Mouse (Mus musculus): ENCODE results near the gene Kdm6a. TPM values are rescaled to one million over a fixed set of nuclear protein-coding genes. Genes with fewer than 3 reads are reported as not detected.

Kdm6a gene
- total RNA-seq (2021), result 10 to 100 TPM; 27.7 to 51.7 TPM
- long read RNA-seq, experiment 1, full-length matches to known transcripts, result 2 of 7 reads
- long read RNA-seq, experiment 1, partial matches to known transcripts, result 2 of 7 reads
- long read RNA-seq, experiment 1, other reads (novel, unspliced or antisense), result 3 of 7 reads
- long read RNA-seq, experiment 2, full-length matches to known transcripts, result 3 of 13 reads
- long read RNA-seq, experiment 2, partial matches to known transcripts, result 5 of 13 reads
- long read RNA-seq, experiment 2, other reads (novel, unspliced or antisense), result 5 of 13 reads

DNA sequence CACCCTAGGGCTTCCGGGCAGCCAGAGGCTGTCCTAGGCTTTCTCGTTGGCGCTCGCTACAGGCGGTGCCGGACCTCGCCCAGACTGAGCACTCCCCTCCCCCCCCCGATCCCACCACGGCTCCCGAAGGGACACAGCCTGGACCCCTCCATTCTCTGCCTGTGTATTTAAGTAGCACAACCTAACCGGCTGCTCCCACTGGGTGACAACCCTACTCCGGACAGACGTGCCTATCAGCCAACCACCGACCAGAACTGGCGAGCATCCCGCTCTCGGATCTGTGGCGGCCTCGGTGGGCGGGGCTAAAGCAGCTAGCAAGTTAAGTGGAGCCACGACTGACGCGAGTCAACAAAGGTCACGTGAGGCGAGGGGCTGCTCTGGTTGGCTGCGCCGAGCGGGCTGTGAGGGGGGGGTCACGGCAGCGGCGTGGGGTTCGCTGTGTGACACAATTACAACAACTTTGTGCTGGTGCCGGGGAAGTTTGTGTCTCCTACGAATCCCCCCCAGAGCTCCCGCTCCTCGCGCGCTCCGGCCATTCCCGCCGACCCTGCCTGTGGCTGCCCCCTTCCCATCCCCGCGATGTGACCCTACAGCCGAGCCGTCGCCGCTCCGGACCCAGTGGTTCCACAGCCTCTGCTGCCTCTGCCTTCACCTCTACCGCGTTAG lies at the start of gene Kdm6a:
Gene Kdm6a (plus strand): TSS at position 384 of the 666 bp plus-strand sequence.
- DNase-seq, result peak; percentile 96 to 100

DNA sequence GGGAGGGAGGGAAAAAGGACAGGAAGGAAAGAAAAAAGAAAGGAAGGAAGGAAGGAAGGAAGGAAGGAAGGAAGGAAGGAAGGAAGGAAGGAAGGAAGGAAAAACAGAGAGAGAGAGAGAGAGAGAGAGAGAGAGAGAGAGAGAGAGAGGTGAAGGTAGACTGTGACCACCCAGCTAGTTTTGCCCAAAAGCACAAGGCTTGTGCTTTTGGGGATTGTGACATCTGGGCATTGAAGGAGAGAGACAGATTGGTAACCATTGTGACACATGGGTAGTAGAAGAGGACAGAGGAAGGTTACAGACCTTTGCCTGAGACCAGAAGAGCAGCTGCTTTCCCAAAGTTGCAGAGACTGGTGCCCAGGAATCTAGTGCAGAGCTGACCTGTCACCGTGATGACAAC lies 16.8 kb upstream of the Kdm6a start, which contains the start of gene Dusp21:
Gene Dusp21 (plus strand): TSS at position 301 of the 400 bp plus-strand sequence.
- intact Hi-C loops (cut with DNase I), result no loop called here

More for the DNA sequence above, at the start of gene Kdm6a:
- intact Hi-C loops (cut with DNase I), result loop anchor here (5.0 to 10.0 kb wide), 4 partner anchors 75 to 588 kb away; partner anchors contain the start of gene Fundc1

DNA sequence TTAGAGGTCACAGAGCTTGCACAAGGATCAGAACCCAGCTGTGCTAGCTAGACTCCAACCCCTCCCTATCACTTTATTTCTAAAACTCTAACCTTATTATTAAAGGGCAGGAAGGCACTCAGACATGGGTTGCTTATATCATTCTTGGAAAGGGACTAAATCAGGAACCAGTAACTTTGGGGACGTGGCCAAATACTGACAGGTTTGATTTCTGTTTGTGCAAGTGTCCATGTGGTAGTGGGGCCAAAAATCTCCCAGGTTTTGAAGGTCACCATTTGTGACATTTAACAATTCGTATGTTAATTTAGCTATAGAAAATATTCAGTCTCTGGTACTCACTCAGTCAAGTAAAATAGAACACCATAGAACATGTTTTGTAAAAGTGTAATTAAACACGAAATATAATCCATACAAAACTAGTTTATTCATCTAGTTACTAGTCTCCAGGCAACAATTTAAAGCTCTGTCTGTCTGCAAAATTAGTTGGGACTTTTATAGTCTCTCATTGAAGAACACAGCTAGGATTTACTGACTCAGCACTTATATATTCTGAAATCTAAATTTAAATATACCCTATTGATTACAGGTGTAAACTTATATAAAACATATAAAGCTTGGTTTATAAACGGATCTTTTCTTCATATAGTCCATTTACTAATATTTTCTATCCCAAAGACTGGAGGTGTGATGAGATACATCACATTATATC lies 1.5 kb upstream of the Kdm6a start:
- intact Hi-C loops (cut with DNase I), result loop anchor here (5.0 to 10.0 kb wide), 4 partner anchors 76 to 586 kb away; partner anchors contain the start of gene Fundc1
- DNase-seq, result no peak

More for the DNA sequence above, 16.8 kb upstream of the Kdm6a start, which contains the start of gene Dusp21:
- no peak for DNase-seq

DNA sequence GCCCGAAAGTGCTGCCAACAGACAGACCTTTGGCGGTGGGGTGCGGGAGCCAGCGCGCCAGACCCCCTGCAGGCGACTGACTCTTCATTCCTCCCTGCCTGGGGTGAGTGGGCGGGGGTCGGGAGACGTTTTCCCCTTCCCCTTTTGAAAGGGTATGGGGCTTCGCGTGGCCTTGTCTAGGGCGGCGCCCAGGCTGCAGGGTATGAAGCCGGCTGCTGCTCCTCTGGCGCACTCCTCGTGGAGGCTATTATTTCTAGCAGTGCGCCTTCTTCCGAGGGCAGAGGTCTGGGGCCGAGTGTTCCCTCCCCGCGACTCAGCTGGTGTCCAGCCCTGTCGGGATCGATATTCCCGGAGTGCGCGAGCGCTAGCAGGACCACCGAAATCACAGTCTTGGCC lies 581 bp upstream of the Kdm6a start:
- no peak for DNase-seq
- intact Hi-C loops (cut with DNase I), result loop anchor here (5.0 to 10.0 kb wide), 4 partner anchors 76 to 587 kb away; partner anchors contain the start of gene Fundc1

DNA sequence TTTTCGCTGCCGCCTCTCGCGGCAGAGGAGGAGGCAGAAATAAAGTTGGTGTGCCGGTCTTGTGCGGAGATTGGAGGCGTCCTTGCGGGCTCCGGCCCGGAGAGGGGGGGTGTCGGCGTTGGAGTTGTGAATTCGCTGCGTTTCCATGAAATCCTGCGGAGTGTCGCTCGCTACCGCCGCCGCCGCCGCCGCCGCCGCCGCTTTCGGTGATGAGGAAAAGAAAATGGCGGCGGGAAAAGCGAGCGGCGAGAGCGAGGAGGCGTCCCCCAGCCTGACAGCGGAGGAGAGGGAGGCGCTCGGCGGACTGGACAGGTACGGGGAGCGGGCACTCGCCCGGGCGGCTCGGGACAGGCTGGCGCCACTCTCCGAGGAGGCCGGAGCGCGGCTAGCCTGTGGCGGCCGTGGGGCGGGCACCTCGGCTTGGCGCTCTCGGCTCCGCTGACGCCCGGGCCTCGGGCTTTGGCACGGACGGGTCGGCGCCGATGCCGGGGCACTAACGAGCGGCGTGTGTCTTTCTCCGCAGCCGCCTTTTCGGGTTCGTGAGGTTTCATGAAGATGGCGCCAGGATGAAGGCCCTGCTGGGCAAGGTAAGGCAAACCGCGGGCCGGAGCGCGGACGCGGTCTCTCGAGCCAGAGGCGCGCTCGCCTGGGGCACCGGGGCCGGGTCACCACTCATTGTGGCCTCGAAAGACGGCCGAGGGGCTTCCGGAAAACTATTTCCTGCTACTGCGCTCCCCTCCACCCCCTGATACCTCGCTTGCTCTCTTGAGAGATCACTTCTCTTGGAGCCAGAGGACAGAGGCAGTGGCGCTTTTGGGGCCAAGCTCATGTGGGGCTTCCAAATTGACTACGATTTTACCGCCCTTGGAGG lies 721 bp downstream of the Kdm6a start:
- peak; percentile 53 to 71 for DNase-seq
- intact Hi-C loops (cut with DNase I), result loop anchor here (5.0 to 10.0 kb wide), 4 partner anchors 74 to 588 kb away; partner anchors contain the start of gene Fundc1

DNA sequence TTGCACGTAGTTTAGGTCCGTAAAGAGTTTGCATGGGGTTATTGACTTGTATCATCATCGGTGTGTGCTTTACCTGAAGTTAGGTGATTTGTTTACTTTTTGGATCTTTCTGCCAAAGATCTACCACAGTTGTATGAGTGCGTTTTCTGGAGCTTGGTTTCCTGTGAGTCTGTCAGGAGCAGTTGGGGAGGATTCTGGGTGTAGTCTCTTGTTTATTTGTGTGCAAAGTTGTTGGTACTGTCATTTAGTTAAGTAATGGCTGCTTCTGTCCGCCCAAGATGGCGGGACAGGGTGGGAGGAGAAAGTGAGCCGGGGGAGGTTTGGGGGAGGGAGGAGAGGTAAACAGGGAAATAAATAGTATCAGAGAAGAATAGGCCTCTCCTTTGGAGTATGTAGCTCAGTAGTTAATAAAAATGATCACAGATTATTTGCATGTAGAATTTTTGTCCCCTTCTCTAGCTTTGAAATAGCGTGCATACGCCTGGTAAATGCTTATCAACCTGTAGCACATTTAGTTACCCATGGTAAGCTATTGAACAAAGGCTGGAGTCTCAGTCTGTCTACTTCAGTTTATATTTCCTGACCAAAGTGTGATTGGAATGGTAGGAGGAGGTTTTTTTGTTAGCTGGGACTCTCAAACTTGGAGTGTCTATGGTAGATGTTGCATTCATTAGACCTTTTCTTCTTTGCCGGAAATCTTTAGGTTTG lies 1.7 kb downstream of the Kdm6a start:
- intact Hi-C loops (cut with DNase I), result loop anchor here (5.0 to 10.0 kb wide), 4 partner anchors 73 to 589 kb away; partner anchors contain the start of gene Fundc1
- peak; percentile 11 to 35 for DNase-seq

DNA sequence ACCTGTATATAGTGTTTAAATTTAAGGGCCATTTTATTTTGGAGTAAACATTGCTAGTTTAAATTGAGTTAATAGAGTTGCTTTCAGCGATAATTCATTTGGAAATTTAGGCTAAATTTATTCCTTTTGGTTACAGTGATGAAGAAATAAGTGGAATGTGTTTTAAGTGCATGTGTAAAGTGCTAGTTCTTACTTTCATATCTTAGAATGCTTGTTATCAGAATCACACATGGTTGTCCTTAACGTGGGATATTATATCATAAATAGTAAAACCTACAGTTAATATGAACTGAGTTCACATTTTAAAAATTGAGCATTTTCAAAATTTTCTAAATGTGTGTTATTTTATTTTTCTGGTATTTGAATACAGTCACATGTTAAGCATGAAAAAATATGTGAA lies 2.7 kb downstream of the Kdm6a start:
- no peak for DNase-seq
- intact Hi-C loops (cut with DNase I), result loop anchor here (5.0 to 10.0 kb wide), 3 partner anchors 62 to 590 kb away; partner anchors contain the start of gene Fundc1

DNA sequence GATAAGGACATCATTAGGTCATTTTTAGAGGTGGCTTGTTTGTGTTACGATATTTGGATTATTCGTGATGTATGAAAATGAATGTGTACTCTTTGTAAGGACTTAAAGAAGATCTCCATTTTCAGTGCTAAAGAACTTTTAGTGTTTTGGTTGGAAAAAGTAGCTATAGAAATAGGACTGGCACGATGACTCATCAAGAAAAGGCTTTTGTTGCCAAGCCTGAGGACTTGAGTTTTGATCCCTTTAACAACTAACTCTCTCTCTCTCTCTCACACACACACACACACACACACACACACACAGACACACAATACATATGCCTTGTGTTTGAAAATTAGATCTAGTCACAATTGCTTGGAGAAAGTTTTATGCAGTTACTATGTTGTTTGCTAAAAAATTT lies 4.6 kb downstream of the Kdm6a start:
- intact Hi-C loops (cut with DNase I), result loop anchor here (5.0 to 10.0 kb wide), 3 partner anchors 60 to 592 kb away; partner anchors contain the start of gene Fundc1
- no peak for DNase-seq

DNA sequence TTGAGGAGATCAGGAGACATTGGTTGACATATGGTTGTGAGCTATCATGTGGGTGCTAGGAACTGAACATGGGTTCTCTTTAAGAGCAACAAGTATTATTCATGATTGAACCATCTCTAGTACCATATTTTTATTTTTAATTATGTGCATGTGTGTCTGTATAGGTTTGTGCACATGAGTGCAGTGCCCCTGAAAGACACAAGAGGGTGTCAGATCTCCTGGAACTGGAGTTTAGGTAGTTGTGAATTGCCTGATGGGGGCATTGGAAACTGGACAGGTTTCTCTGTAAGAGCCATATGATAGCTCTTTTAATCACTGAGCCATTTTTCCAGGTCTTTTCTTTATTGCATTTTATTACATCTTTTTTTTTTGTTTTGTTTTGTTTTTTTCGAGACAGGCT lies 6.6 kb downstream of the Kdm6a start:
- intact Hi-C loops (cut with DNase I), result loop anchor here (5.0 to 10.0 kb wide), 3 partner anchors 58 to 594 kb away; partner anchors contain the start of gene Fundc1
- DNase-seq, result no peak

DNA sequence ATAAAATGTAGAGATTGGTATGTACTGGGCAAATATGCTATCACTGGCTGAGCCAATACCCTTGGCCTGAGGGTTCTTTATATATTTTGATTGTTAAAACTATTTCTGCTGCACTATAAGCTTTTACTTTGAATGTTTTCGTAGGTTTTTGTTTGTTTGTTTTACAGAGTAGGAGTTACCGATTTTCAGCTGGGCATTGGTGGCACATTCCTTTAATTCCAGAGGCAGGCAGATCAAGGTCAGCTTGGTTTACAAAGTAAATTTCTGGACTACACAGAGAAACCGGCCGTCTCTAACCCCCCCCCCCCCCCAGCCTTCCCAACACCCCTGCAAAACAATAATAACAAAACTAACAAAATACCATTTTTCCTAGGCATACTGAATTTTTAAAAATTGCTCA lies 12.5 kb downstream of the Kdm6a start:
- DNase-seq, result no peak
- intact Hi-C loops (cut with DNase I), result no loop called here

DNA sequence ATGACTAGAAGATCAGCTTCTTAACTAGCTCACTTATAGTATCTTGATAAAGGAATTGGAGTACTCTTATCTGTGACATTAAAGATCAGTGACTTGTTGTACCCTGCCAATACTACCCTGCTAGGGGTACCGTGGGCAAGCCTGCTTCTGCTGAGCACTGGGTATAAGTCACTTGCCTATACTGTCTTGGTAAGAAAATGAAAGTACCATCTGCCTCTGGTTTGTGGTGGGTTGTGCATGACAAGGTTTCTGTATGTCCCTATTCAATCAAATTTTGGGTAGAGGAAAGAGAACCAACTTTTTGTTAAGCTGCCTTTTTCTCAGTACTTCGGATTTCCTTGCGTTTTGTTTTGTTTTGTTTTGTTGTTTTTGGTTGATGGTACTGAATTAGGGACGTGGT lies 15.4 kb downstream of the Kdm6a start:
- DNase-seq, result no peak
- intact Hi-C loops (cut with DNase I), result no loop called here

DNA sequence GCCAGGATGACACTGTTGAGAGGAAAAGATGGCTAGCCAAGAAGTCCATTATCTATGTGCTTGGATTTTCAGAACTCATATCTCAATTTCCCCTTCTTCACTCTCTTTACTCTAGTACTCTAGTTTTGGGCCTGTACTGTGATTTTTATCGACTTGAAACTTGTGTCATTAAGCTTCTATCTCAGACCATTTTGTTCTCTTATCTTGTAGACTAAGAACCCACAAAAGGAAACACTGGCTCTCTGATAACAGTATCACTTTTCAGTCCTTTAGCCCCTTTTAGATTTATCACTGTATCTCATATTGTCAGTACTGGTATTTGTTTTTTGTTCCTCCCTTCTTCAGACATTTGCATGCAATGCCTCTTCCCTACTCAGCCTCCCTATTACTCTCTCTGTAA lies 17.1 kb downstream of the Kdm6a start:
- DNase-seq, result no peak

DNA sequence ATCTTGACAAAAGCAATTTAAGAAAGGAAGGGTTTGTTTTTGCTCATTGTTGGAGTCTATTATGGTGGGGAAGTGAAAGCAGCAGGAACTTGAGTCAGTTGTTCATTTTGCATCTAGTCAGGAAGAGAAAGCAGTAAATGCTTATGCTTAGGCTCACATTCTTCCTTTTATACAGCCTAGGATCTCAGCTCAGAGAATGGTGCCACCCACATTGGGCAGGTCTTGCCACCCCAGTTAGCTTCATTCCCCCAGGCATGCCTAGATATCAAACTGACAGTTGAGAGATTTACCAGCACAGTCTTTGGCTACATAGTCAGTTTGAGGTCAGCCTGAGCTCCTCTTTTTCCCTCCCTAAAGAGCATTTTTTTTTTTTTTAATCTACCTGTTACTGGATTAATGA lies 24.8 kb downstream of the Kdm6a start:
- intact Hi-C loops (cut with DNase I), result no loop called here
- no peak for DNase-seq

More for the DNA sequence above, 17.1 kb downstream of the Kdm6a start:
- intact Hi-C loops (cut with DNase I), result no loop called here

DNA sequence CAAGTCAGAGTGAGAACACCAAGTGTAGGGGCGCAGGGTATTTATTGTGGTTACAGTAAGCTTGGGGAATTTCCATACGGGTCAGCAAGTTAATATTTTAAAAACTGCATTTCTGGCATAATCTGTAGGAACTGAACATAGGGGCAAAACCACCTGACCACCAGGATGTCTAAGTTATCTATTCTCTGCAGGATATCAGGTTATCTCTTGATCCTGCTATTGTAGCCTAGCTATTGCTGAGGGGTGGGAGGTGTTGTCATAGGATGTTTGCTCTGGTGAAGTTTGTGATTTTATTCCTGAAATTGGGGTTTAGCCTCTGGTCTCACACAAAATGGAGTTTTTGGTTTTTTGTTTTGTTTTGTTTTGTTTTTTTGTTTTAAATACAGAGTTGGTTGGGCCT lies 25.9 kb downstream of the Kdm6a start:
- DNase-seq, result no peak
- intact Hi-C loops (cut with DNase I), result no loop called here

DNA sequence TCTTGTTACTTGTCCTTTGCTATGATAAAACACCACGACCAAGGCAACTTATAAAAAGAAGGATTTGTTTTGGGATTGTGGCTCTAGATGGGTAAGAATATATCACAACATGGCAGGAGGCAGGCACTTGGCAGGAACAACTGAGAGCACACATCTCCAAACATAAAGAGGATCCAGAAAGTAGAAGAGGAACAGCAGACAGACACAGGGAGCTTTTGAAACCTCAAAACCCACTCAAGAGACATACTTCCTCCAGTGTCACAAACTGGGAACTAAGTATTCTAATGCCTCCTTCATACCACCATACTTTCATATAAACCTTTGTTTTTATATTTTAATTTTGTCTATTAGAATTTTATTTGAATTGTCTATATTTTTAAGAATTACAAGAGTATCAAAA lies 77.2 kb downstream of the Kdm6a start:
- intact Hi-C loops (cut with DNase I), result loop anchor here (5.0 kb wide), 1 partner anchor 77 kb away; the partner anchor contains the start of gene Kdm6a
- DNase-seq, result no peak

DNA sequence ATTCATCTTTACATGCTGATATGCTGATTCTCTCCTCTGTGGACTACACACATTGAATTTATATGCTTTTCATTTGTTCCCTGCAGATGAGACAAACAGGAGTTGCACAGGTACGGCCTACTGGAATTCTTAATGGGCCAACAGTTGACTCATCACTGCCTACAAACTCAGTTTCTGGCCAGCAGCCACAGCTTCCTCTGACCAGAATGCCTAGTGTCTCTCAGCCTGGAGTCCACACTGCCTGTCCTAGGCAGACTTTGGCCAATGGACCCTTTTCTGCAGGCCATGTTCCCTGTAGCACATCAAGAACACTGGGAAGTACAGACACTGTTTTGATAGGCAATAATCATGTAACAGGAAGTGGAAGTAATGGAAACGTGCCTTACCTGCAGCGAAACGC lies 88.2 kb downstream of the Kdm6a start:
- DNase-seq, result no peak
- intact Hi-C loops (cut with DNase I), result loop anchor here (5.0 to 10.0 kb wide), 2 partner anchors 88 to 1356 kb away; partner anchors contain the start of gene Kdm6a

DNA sequence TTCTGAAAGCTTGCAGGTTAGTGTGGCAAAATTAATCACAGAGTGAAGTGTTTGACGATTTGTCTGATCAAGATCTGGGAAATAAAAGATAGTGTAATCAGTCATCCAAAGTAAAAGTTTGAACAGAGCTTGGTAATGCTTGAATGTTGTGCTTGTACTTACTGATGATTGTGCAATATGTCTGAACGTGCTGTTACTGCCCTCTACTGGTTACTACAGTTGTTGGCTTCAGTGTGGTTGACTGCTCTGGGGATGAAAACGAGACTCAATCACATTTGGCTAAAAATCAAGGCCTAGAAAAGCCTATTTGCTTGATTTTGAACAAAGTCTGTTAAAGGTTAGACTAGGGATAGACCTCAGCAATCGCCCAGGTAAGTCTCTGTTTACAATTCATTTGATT lies 92.4 kb downstream of the Kdm6a start:
- intact Hi-C loops (cut with DNase I), result loop anchor here (5.0 to 10.0 kb wide), 2 partner anchors 92 to 1360 kb away; partner anchors contain the start of gene Kdm6a
- peak; percentile 7 to 68 for DNase-seq

DNA sequence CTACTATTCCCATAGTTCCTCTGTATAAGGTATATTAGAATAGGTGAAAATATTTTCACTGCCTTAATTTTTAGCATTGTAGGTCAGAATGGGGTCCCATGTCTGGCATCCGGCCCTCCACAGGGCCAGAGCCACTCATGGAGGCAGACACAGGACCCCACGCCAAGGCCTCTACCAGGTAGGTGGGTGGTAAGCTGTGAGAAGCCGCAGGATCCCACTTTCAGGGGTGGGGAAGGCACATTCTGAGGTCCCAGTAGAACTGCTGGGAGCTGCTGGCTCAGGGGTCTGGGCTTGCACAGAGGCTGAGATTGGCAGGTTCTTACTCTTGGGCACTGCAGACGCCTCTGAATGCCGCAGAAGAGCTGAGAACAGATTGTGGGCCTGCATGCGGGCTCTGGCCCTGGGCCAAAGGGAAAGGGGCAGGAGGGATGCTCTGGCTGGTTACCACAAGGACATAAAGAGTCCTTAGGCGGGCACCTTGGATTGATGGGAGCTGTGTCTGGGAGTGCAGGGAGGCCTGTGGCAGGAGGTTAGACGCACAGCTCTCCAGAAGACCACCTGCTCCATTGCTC lies 95.9 kb downstream of the Kdm6a start:
- no peak for DNase-seq
- intact Hi-C loops (cut with DNase I), result loop anchor here (10.0 kb wide), 1 partner anchor 1364 kb away; no protein-coding TSS in a partner anchor

Measured in heart, postnatal 14 days (tissue).